Mouse (Mus musculus) C2C12 (cell line): Measurements from ENCODE around the gene Tppp3. TPM values are rescaled to one million over a fixed set of nuclear protein-coding genes. Genes with fewer than 3 reads are reported as not detected.
A peak's percentile ranks its signal among the peaks of the same experiment; 100 is the strongest.

Source experiments
- H3K27me3 ChIP-seq: one replicate; pipeline ENCODE4 v1.6.1; 2011; ENCODE audit not compliant: control insufficient read depth, insufficient read depth, insufficient read length
- H3K36me3 ChIP-seq: one replicate; pipeline ENCODE4 v1.6.1; 2011; ENCODE audit not compliant: control insufficient read depth, insufficient read depth
- H3K4me3 ChIP-seq: one replicate; pipeline ENCODE4 v1.5.1; 2011; ENCODE audit warnings: mild to moderate bottlenecking, control low read depth; ENCODE audit not compliant: poor library complexity, insufficient read depth, severe bottlenecking
- H3K79me2 ChIP-seq: one replicate; pipeline ENCODE4 v1.6.1; 2011; ENCODE audit not compliant: control insufficient read depth, insufficient read depth
- H3K79me3 ChIP-seq: one replicate; pipeline ENCODE4 v1.6.1; 2011; ENCODE audit warnings: low read depth, control low read depth
- H3ac ChIP-seq: one replicate; pipeline ENCODE3; 2011; ENCODE audit warnings: low read depth; ENCODE audit not compliant: control insufficient read depth, insufficient read length
- CEBPB ChIP-seq: IDR thresholded peaks from one replicate; pipeline ENCODE4 v1.6.1; 2011; ENCODE audit warnings: low read depth, mild to moderate bottlenecking, control low read depth, moderate library complexity
- CTCF ChIP-seq: IDR thresholded peaks from one replicate; pipeline ENCODE4 v1.5.1; 2011; ENCODE audit not compliant: control insufficient read depth, insufficient read depth, insufficient read length
- FOSL1 ChIP-seq: IDR thresholded peaks from one replicate; pipeline ENCODE4 v1.8.0; 2011; ENCODE audit warnings: mild to moderate bottlenecking, low read length; ENCODE audit not compliant: poor library complexity, insufficient read depth, severe bottlenecking
- MAX ChIP-seq: IDR thresholded peaks from one replicate; pipeline ENCODE4 v1.6.1; 2011; ENCODE audit warnings: mild to moderate bottlenecking, control low read depth
- MYOD1 ChIP-seq: IDR thresholded peaks from one replicate; pipeline ENCODE4 v1.6.1; 2011; ENCODE audit warnings: low read depth; ENCODE audit not compliant: control insufficient read depth, insufficient read length
- MYOG ChIP-seq: IDR thresholded peaks from one replicate; pipeline ENCODE4 v1.6.1; 2011; ENCODE audit not compliant: control insufficient read depth, insufficient read length; ENCODE audit errors: extremely low read depth
- USF1 ChIP-seq: IDR thresholded peaks from one replicate; pipeline ENCODE4 v1.6.1; 2011; ENCODE audit warnings: low read depth, mild to moderate bottlenecking, control low read depth, moderate library complexity
- polyA plus RNA-seq: library from polyadenylated mRNA; unstranded; fragments of >200 nt; fragmentation: generic; extraction: Trizol; gene quantifications from one replicate; pipeline ENCODE4 v1.2.1, GENCODE M21; 2012; ENCODE audit warnings: missing spikeins

Tppp3 gene
- polyA plus RNA-seq, 1 experiment = 219 TPM

DNA sequence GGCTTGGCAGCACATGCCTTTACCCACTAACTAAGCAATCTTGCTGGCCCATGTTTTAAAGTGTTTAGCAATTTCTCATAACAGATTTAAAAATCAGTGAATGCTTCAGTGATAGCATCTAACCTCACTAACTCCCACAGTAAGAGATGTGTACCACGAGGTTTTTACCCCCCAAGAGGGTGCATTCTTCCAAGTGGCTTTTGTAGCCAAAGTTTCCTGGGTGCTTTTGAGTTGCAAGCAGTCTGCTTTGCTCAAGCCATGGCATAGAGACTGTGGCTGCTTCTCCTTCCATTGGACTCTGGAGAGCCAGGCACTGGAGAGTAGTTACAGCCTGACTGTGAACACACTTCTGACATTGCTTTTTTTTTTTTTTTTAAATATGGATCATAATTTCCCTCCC, 18.0 kb upstream of the Tppp3 start:
- Histone ChIP-seq H3K79me3 (no peaks in the 10 kb centered on the region), H3ac (no peak overlapping the region), H3K79me2 (peaks cover under 1% of the 10 kb centered on the region), H3K4me3 (no peak overlapping the region), H3K27me3 (no peaks in the 10 kb centered on the region), H3K36me3 (no peaks in the 10 kb centered on the region)
- TF ChIP-seq FOSL1 = no peak
- no peak for TF ChIP-seq CEBPB
- TF ChIP-seq CTCF = no peak
- no peak for TF ChIP-seq MAX
- TF ChIP-seq MYOD1 = no peak
- no peak for TF ChIP-seq MYOG
- TF ChIP-seq USF1 = no peak

DNA sequence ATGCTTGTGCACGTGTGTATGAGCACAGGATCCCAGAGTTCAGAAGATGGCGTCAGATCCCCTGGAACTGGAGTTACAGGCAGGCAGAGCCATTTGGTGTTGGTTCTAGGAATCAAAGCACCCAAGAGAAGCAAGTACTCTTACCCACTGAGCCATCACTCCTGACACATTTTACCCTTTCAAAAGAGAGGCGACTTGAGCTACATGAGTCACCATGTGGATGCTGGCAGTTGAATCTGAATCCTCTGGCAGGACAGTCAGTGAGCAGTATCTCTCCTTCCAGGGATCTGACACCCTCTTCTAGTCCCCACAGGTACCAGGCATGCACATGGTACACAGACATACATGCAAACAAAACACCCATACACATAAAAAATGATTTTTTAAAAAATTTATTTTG, 16.8 kb upstream of the Tppp3 start:
- Histone ChIP-seq H3K79me2 (no peaks in the 10 kb centered on the region), H3K27me3 (no peaks in the 10 kb centered on the region), H3K79me3 (no peaks in the 10 kb centered on the region), H3ac (no peak overlapping the region), H3K4me3 (no peak overlapping the region), H3K36me3 (no peaks in the 10 kb centered on the region)
- TF ChIP-seq USF1 (no peak), MYOG (no peak), CEBPB (no peak), CTCF (no peak), MYOD1 (no peak), FOSL1 (no peak), MAX (no peak)

DNA sequence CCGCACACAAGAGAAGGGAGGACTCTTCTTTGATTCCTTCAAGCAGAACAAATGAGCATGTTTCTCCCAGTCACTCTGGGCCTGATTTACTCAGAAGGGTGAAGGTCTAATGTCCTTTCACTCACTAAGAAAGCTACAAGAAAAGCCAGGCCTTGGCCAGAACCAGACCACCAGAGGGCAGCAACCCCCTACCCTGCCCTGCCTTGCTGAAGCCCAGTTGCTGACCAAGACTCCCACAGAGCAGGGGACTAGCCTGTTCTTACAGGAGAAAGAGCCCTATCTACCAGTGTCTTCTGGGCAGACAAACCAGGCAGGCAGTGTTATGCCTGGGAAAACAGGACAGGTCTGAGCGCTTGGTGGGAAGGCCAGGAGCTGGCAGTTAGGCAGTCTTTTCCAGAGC, 13.1 kb upstream of the Tppp3 start:
- no peaks in the 10 kb centered on the region for H3K79me2 ChIP-seq
- TF ChIP-seq CTCF (peak; percentile 90), USF1 (no peak)
- no peaks in the 10 kb centered on the region for H3K79me3 ChIP-seq
- peak overlapping the region; percentile 20 for H3ac ChIP-seq
- H3K27me3 ChIP-seq = no peaks in the 10 kb centered on the region
- no peak overlapping the region for H3K4me3 ChIP-seq
- peaks cover 12% of the 10 kb centered on the region for H3K36me3 ChIP-seq

DNA sequence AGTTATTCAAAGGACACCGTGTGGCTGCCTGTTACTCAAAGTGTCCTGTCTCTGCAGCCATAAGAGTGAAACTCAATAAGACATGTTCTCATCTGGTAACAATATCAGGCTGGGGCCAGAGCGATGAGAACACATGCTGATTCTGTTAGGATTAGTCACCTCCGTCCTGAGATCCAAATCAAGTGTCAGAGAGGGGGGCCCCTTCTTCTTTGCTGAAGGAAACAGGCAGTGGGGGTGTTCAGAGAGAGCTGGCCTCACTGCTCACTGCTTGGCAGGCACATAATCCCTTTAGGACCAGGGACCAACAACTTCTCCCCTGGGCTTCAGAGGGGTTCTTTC, 12.7 kb upstream of the Tppp3 start:
- Histone ChIP-seq H3K79me2 (no peaks in the 10 kb centered on the region), H3K27me3 (no peaks in the 10 kb centered on the region), H3K36me3 (peaks cover 12% of the 10 kb centered on the region), H3ac (no peak overlapping the region), H3K4me3 (no peak overlapping the region), H3K79me3 (no peaks in the 10 kb centered on the region)
- TF ChIP-seq MYOD1 (peak; percentile 15), USF1 (no peak)

DNA sequence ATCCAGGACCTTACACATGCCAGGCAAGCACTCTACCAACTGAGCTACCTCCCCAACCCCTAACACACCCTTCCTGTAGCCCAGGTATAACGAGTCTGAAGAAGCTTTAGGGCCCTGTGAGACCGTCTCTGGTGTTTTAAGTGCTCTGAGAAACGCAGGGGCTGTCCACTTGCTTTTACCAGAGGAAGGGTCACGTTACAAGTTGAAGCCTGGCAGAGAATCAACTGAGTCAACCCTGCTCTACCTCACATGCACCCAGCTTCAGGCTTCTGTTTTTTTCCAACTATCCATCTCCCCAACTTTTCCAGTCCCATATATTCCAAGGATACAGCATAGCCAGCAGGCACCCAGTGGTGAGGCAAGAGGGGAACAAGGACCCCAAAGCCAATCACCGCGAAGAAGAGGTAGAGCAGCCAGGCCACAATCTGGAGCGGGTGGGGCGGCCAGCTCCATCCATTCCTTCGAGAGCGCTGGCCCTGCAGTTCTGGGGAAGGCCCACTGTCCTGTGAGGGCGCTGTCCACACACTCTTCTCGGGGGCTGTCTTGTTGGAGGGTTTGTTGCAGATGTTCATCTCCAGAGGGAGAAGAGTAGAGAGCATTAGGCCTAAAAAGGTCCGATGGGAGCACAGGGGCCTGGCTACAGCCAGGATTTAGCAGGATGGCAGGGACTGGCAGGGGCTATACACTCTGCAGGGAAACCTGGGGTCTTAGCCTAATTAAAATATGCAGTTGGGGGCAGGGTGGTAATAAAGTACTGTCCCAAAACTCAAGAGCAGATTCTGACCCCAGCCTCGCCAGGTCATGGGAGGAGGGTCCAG, 12.1 kb upstream of the Tppp3 start:
- Histone ChIP-seq H3K4me3 (no peak overlapping the region), H3K27me3 (no peaks in the 10 kb centered on the region), H3ac (no peak overlapping the region), H3K79me2 (no peaks in the 10 kb centered on the region), H3K79me3 (no peaks in the 10 kb centered on the region), H3K36me3 (peaks cover 12% of the 10 kb centered on the region)
- TF ChIP-seq USF1 = no peak
- peak; percentile 90 for TF ChIP-seq CTCF

DNA sequence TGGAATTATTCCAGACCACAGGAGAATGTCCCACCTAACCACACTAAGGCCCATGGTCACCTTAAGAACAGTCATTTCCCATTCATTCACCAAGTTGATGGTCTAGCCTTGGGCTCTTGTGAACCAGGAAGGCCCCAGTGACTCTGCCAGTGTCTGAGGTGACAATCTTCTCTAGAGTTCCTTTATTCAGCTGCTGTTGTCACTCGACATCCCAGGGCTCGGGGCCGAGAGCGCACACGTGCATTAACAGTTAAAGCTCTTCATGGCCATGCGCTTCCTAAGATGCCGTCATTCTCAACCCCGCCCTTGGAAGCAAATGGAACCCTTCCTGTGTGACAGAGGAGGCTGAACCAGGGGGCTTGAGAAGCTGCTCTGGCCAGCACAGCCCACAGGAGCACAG, 10.8 kb upstream of the Tppp3 start:
- Histone ChIP-seq H3K79me2 (no peaks in the 10 kb centered on the region), H3ac (no peak overlapping the region), H3K4me3 (no peak overlapping the region), H3K79me3 (no peaks in the 10 kb centered on the region), H3K36me3 (peaks cover 12% of the 10 kb centered on the region), H3K27me3 (no peaks in the 10 kb centered on the region)
- TF ChIP-seq MYOG (no peak), MYOD1 (peak; percentile 75)
